Mouse (Mus musculus) B cell, adult 2 months (primary cell): ENCODE data around the gene Vps50.
"Not testable (repeated sequence)": the region's sequence is repeated elsewhere in the genome, so short reads cannot be mapped to it uniquely, and the experiment has no call there.

Experiments
- DNase-seq, 2 experiments: peaks; one replicate each; pipeline ENCODE4 v3.0.0; 2022

Vps50 gene

DNA sequence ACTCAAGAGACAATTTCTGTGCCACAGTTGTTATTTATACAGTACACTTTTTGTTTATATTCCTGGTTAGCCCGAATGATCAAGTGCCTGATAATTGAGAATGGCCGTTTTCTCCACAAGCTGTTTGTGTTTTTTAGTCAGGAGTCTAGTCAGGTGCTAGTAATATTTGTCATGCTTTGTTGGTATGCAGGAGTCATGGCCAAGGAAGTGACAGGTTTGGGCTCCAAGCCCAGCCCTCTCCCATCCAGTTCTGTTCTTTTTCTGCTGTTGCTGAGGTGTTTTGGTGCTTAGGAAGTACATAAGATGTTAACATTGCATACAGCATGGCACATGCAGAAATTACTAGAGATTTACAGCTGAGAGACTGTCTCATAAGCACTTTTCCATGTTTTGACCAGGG is 41.3 kb downstream of the Vps50 start:
- no peak for DNase-seq

DNA sequence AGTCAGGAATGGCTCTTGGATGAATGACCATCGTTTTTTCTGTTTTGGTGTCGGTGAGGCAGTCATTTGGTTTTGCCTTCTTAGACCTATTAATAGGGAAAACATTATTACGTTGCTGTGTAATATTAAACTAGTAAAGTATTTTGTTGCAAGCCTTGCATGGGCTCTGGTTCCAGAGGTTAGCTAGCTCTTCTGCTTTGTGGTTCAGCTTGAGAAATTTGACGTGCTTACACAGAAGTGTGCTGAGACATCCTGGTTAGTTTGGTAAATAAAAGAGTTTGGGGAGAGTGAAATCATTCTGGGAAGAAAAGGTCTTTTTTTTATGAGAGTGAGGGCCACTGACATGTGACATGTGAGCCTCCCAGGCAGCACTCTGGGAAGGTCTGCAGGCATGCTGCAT is 45.7 kb downstream of the Vps50 start:
- no peak for DNase-seq

- no peak for DNase-seq
Observed at GRCm38 (mm10) chr6:3544970-3545369, 46.8 kb downstream of the Vps50 start.

DNA sequence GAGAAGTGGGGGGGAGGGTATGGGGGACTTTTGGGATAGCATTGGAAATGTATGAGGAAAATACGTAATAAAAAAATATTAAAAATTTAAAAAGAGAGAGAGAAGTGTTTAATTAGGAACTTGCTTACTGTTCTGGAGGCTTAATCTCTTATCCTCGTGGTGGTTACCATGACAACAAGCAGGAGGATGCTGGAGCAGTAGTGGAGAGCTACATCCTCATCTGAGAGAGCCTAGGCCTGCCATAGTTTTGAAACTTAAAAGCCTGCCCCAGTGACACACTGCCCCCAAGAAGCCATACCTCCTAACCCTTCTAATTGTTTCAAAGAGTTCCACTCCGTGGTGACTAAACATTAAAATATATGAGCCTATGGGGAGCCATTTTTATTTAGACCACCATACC is 50.8 kb downstream of the Vps50 start:
- no peak for DNase-seq

- DNase-seq: no peak
Observed at GRCm38 (mm10) chr6:3549992-3550391, 51.8 kb downstream of the Vps50 start.

GRCm38 (mm10) chr6:3552681-3553080 is 54.5 kb downstream of the Vps50 start:
- not testable (repeated sequence) for DNase-seq

- no peak for DNase-seq
Observed at GRCm38 (mm10) chr6:3557177-3557576, 59.0 kb downstream of the Vps50 start.

- no peak for DNase-seq
Observed at GRCm38 (mm10) chr6:3560009-3560408, 61.8 kb downstream of the Vps50 start.

DNA sequence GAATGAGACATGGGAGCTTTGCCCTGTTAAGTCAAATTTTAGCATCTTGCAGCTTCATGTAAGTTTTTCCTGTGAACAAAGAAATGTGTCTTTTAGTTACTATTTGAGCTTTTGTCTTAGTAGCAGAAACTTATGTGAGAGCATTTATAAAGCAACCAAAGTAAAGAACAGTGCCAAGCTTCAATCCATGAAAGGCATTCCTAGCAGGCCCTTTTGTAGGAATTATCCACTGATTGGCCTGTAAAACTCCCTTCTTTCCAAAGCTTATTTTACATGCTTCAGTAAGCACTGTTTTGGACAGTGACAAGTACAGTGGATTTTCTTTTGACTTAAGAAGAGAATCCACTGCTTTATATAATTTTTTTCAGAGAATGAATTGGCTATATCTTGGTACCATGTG is 64.1 kb downstream of the Vps50 start:
- DNase-seq: no peak

DNA sequence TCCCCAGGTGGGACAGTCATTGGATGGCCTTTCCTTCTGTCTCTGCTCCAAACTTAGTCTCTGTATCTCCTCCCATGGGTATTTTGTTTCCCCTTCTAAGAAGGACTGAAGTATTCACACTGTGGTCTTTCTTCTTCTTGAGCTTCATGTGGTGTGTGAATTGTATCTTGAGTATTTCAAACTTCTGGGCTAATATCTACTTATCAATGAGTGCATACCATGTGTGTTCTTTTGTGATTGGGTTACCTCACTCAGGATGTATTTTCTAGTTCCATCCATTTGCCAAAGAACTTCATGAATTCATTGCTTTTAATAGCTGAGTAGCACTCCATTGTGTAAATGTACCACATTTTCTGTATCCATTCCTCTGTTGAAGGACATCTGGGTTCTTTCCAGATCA is 65.9 kb downstream of the Vps50 start:
- DNase-seq: not testable (repeated sequence)

GRCm38 (mm10) chr6:3565005-3565404 is 66.8 kb downstream of the Vps50 start:
- no peak for DNase-seq

DNA sequence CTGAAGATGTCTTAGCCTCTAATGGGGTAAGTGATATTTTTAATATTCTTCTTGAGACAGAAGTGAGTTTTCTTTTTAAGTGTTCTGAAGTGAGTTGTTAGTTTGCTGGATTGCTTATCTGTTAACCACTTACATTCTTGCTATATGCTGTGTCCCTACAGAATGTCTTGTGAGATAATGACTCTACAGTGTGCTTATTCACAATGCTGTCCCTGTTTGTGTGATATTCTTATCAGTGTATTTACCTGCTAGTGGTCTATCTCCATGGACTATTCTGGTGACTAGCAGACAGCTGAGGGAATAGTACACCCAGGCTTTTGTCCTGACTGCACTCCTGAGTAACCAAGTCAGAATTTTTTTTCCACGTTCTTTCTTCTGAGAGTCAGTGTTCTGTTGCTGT is 67.5 kb downstream of the Vps50 start:
- DNase-seq: no peak

- no peak for DNase-seq
Observed at GRCm38 (mm10) chr6:3567071-3567610, 69.0 kb downstream of the Vps50 start.

- DNase-seq: no peak
Observed at GRCm38 (mm10) chr6:3572221-3572815, 74.1 kb downstream of the Vps50 start.

DNA sequence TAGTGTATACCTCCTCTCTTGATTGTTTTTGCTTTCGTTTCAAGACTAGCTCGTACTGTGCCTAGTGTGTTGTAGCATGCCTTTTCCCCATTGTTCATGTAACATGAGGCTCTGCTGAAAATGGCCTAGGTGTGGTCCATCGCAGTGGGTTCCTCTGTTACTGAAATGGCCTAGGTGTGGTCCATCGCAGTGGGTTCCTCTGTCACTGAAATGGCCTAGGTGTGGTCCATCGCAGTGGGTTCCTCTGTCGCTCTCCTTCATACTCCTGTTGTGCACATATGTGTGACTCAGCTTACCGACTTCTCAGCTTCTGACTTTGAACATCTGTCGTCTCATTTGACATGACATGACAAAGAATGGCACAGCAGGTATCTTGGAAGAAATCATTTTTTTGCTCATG is 75.6 kb downstream of the Vps50 start:
- no peak for DNase-seq

DNA sequence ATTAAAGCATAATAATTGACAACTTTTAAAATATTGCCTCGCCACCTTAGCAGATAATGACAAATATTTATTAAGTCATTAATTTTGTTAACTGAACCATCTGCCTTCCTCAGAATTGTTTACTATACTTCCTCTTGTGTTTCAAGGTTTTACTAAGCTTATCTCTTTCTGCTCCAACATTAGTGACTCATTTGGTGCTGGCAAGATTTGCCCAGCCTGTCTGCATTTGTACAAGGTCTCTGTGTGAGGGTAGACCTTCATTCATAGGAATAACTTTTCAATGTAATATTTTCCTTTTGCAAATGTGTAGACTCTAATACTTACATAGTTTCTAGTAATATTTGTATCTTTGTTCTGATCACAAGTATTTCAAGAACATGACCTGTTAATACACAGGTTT is 87.2 kb downstream of the Vps50 start:
- DNase-seq: no peak

- DNase-seq: no peak
Observed at GRCm38 (mm10) chr6:3590289-3590904, 92.2 kb downstream of the Vps50 start.

- no peak for DNase-seq
Observed at GRCm38 (mm10) chr6:3594246-3594645, 96.1 kb downstream of the Vps50 start.

DNA sequence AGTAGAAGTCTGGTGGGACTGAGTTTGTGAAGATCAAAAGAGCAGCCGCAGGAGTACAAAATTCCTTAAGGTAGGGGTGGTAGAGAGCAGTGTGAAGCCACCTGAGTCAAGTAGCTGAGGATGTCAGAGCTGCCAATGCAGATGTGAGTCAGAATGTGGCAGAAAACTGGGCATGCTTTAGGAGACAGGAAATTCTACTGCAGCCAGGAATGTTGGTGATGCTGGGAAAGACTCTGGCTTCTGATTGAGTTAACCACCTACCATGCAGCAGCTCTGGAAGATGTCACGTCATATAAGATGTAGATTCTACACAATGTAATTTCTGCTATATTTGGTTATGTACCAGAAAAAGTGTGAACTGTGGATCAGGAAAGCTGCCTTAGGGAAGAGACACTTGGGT is 114.6 kb downstream of the Vps50 start:
- DNase-seq: no peak

DNA sequence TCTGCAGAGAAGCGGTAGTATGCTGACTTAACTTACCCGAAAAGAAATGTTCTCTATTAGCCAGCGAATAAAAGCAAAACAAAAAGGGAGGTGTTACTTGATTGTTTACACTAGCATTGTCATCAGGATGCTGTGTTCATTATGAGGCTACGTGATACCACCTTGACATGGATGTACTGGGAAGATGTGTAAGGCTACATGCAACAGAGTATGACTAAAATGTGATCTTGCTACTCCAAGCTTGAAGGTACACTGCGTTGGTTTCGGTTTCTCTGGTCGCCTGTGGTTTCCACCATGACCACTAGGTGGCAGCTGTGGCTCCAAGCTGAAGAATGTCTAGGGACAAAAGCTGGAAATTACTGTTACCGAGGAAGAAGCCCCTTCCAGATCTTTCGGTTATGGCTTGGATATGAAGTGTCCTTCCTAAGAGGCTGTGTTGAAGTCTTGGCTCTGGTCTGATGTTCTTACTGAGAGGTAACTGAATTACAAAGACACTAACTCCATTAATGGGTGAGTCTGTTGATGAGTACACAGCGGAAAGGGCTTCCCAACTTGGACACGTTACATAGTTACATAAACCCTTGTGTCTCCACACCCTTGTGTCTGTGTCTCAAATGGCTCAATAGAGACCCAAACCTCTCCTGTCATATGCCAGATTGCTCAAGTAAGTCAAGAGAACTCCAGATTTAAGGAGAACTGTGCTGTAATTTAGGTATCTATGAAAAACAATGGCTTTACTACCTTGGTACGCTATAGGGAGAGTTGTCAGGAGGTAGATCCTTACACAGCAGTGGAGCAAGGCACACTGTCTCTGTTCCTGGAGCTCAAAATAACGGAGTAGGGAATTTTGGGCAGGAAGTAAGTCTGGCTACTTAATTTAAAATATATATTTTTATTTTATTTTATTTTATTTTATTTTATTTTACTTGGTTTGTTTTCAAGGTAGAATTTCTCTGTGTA is 122.5 kb downstream of the Vps50 start:
- DNase-seq: peak; percentile 32 to 38
